Mouse (Mus musculus): ENCODE data around the gene Acot4. TPM values are rescaled to one million over a fixed set of nuclear protein-coding genes. Genes with fewer than 3 reads are reported as not detected.
"Not testable (repeated sequence)": the region's sequence is repeated elsewhere in the genome, so short reads cannot be mapped to it uniquely, and the experiment has no call there.

The Acot4 gene
- polyA plus RNA-seq (2021), result 0.33 TPM

GRCm38 (mm10) chr12:84038241-84038640 lies at the start of gene Acot4:
Gene Acot4, plus strand, starts transcription at chr12:84038379.
- ATAC-seq; in situ Hi-C loops (cut with MboI; ENCODE audit: low pct_unique_long_range_greater_than_20kb); CTCF ChIA-PET; DNase-seq (ENCODE audit: low read depth, low spot score); POLR2A ChIA-PET; H3K27me3 ChIP-seq: not testable (repeated sequence)

- DNase-seq (ENCODE audit: low read depth, low spot score), result no peak
- CTCF ChIA-PET, result interaction anchor here (1.4 to 3.5 kb wide), 4 partner anchors 11 to 42 kb away, joined by 4 to 20 read pairs (median 12); no protein-coding TSS in a partner anchor
- no peak for ATAC-seq
- no peak for TF ChIP-seq CTCF (IDR thresholded peaks at IDR 0.05)
- in situ Hi-C loops (cut with MboI; ENCODE audit: low pct_unique_long_range_greater_than_20kb), result no loop called here
- no peaks in the 10 kb centered on the region for H3K27me3 ChIP-seq
- POLR2A ChIA-PET, result interaction anchor here (1.0 kb wide), 1 partner anchor 23 kb away, joined by 3 read pairs; no protein-coding TSS in a partner anchor
Observed at GRCm38 (mm10) chr12:83988483-83988882, 49.7 kb upstream of the Acot4 start.

GRCm38 (mm10) chr12:83989378-83989777 lies 48.8 kb upstream of the Acot4 start:
- DNase-seq (ENCODE audit: low read depth, low spot score), result no peak
- ATAC-seq, result no peak
- no peaks in the 10 kb centered on the region for H3K27me3 ChIP-seq
- ChIA-PET POLR2A (interaction anchor here (1.0 kb wide), 1 partner anchor 22 kb away, joined by 3 read pairs; no protein-coding TSS in a partner anchor), CTCF (interaction anchor here (3.2 to 3.5 kb wide), 2 partner anchors 10 to 41 kb away, joined by 10 to 15 read pairs; no protein-coding TSS in a partner anchor)
- in situ Hi-C loops (cut with MboI; ENCODE audit: low pct_unique_long_range_greater_than_20kb), result no loop called here
- TF ChIP-seq CTCF (IDR thresholded peaks at IDR 0.05), result no peak

- no peak for TF ChIP-seq CTCF (IDR thresholded peaks at IDR 0.05)
- DNase-seq (ENCODE audit: low read depth, low spot score), result no peak
- ChIA-PET POLR2A (interaction anchor here (0.6 kb wide), 1 partner anchor 29 kb away, joined by 3 read pairs; no protein-coding TSS in a partner anchor), CTCF (no interaction called here)
- H3K27me3 ChIP-seq, result no peaks in the 10 kb centered on the region
- in situ Hi-C loops (cut with MboI; ENCODE audit: low pct_unique_long_range_greater_than_20kb), result no loop called here
- ATAC-seq, result no peak
Observed at GRCm38 (mm10) chr12:83997221-83997620, 41.0 kb upstream of the Acot4 start.

DNA sequence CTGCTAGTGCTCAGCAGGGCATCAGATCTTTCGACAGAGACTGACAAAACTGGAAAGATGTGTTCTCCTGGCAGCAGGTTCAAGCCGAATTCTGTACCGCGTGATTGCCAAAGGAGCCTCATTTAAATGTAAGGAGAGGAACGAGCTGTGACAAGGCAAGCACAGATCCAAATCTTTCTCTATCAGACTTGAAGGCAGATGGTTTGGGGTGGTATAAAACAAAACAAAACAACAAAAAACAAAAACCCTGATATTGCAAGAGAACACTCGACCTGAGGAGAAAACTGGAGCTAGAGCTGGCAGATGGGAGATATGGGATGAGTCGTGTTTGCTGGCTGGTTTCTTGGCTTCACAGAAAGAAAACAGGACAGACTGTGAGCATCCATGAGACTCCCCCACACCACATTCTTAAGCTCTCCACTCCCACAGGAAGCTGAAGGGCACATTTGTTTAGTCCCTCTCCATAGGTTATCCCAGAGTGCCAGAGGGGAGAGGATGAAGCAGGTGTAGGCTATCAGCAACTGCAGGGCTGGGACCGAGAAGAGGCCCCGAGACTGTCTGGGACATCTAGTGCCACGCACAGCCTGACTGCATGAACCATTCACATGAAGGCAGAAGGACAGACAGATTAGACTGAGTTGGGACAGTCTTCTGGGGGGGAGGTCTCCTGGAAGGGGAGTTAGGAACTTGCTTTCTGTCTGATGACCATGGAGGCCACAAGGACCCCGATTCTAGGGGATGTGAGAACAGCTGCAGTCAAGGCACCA lies 39.7 kb upstream of the Acot4 start:
- no peak for DNase-seq (ENCODE audit: low read depth, low spot score)
- in situ Hi-C loops (cut with MboI; ENCODE audit: low pct_unique_long_range_greater_than_20kb), result no loop called here
- no peak for TF ChIP-seq CTCF (IDR thresholded peaks at IDR 0.05)
- ChIA-PET POLR2A (no interaction called here), CTCF (interaction anchor here (2.0 kb wide), 1 partner anchor 11 kb away, joined by 10 read pairs; the partner anchor contains the start of gene Acot2)
- ATAC-seq, result no peak
- no peaks in the 10 kb centered on the region for H3K27me3 ChIP-seq

DNA sequence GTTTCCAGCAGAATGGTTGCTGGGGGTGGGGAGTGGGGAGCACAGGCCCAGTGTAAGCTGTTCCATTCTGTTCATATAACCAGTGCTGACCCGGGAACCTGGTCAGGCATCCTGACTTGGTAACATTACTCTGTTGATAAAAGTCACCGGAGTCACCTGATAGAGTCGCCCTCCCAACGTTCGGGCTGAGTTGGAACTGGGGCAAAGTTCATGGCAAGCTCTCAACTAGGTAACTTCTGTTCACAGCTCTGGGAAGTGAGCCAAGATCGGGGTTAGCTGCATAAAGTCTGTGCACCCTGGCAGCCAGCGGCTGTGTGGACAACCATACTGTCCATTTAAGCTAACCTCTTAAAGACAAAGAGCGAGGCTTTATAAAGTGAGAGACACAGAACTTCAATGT lies 38.9 kb upstream of the Acot4 start:
- in situ Hi-C loops (cut with MboI; ENCODE audit: low pct_unique_long_range_greater_than_20kb); ATAC-seq; POLR2A ChIA-PET; DNase-seq (ENCODE audit: low read depth, low spot score); H3K27me3 ChIP-seq: not testable (repeated sequence)
- CTCF ChIA-PET, result interaction anchor here (1.2 to 2.0 kb wide), 2 partner anchors 11 to 25 kb away, joined by 3 to 10 read pairs; partner anchors contain the start of gene Acot2

DNA sequence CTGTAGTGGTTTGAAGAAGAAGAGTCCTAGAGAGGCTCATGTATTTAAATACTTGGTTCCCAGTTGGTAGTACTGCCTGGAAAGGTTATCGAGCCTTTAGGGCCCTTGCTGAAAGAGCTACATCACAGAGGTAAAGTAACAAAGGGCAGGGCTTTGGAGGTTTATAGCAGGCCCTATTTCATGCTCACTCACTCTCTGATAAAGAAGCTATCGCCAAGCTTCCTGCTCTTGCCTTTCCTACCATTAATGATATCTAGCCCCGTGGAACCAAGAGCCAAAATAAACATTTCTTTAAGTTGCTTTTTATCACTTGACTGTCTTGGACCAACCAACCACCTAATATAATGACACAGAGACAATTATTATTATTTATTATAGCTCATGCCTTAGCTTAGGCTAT lies 37.8 kb upstream of the Acot4 start:
- ChIA-PET CTCF (interaction anchor here (0.8 to 2.0 kb wide), 4 partner anchors 13 to 62 kb away, joined by 3 to 10 read pairs (median 4); partner anchors contain the start of gene Acot2), POLR2A (no interaction called here)
- in situ Hi-C loops (cut with MboI; ENCODE audit: low pct_unique_long_range_greater_than_20kb), result no loop called here
- no peak for TF ChIP-seq CTCF (IDR thresholded peaks at IDR 0.05)
- DNase-seq (ENCODE audit: low read depth, low spot score), result no peak
- ATAC-seq, result no peak
- no peaks in the 10 kb centered on the region for H3K27me3 ChIP-seq

GRCm38 (mm10) chr12:84003866-84004265 lies 34.3 kb upstream of the Acot4 start:
- no peak for TF ChIP-seq CTCF (IDR thresholded peaks at IDR 0.05)
- POLR2A ChIA-PET, result no interaction called here
- in situ Hi-C loops (cut with MboI; ENCODE audit: low pct_unique_long_range_greater_than_20kb), result no loop called here
- DNase-seq (ENCODE audit: low read depth, low spot score), result no peak
- no peak for ATAC-seq
- no peaks in the 10 kb centered on the region for H3K27me3 ChIP-seq
- CTCF ChIA-PET, result no interaction called here

DNA sequence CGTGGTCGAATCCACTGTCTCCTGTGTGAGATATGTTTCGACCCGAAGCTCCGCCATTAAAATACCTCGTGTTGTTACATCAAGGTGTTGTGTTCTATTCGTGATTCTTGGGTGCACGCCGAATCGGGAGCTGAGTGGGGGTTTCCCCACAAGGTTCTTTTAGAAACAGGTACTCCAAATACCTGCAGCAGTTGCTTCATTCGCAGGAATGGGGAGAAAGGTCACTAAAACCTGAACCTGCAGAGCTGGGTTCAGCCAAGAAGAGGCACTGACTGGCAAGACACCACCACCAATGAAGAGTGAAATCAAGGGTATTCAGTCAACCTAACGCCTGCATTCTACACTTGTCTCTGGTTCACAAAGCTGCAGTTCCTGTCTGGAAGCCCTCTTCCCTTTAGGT lies 29.9 kb upstream of the Acot4 start:
- in situ Hi-C loops (cut with MboI; ENCODE audit: low pct_unique_long_range_greater_than_20kb), result no loop called here
- no peak for TF ChIP-seq CTCF (IDR thresholded peaks at IDR 0.05)
- ATAC-seq, result no peak
- DNase-seq (ENCODE audit: low read depth, low spot score), result no peak
- ChIA-PET POLR2A (no interaction called here), CTCF (no interaction called here)
- no peaks in the 10 kb centered on the region for H3K27me3 ChIP-seq

- in situ Hi-C loops (cut with MboI; ENCODE audit: low pct_unique_long_range_greater_than_20kb), result no loop called here
- no peak for TF ChIP-seq CTCF (IDR thresholded peaks at IDR 0.05)
- no peak for ATAC-seq
Observed at GRCm38 (mm10) chr12:84008729-84009128, 29.4 kb upstream of the Acot4 start.

DNA sequence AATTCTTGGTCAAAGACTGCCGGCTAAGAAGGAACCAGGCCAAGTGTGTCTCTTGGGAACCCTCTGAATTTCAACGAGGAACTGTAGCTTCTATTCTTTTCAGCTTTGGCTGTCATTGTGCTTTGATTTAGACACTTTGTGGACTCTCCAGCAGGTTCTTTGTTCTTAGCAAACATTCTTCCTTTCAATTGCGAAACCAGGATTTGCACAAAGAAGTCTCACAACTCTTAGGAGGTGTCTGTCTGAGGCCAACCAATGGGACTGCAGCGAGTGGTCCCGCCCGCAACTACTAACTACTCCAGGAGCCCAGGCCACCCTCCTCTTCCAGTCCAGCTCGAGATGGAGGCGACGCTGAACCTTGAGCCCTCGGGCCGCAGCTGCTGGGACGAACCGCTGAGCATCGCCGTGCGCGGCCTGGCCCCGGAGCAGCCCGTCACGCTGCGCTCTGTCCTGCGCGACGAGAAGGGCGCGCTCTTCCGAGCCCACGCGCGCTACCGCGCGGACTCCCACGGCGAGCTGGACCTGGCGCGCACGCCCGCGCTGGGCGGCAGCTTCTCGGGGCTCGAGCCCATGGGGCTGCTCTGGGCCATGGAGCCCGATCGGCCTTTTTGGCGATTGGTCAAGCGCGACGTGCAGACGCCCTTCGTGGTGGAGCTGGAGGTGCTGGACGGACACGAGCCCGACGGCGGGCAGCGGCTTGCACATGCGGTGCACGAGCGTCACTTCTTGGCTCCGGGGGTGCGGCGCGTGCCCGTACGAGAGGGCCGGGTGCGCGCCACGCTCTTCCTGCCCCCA lies 28.8 kb upstream of the Acot4 start, which contains the start of gene Acot1:
Gene Acot1, plus strand, starts transcription at position 320 of the 795 bp plus-strand sequence.
- POLR2A ChIA-PET; ATAC-seq; CTCF ChIA-PET; H3K27me3 ChIP-seq; DNase-seq (ENCODE audit: low read depth, low spot score); in situ Hi-C loops (cut with MboI; ENCODE audit: low pct_unique_long_range_greater_than_20kb): not testable (repeated sequence)

More at GRCm38 (mm10) chr12:84008729-84009128, 29.4 kb upstream of the Acot4 start:
- no peaks in the 10 kb centered on the region for H3K27me3 ChIP-seq
- CTCF ChIA-PET, result no interaction called here
- DNase-seq (ENCODE audit: low read depth, low spot score), result no peak
- POLR2A ChIA-PET, result no interaction called here

All from Patski (cell line).